ENCODE assay signal across 36 mouse cellular contexts in genomic region chr14:33448276-33448675, GRCm38 (mm10). TPM values are rescaled to one million over a fixed set of nuclear protein-coding genes. Genes with fewer than 3 reads are reported as not detected.
"Had no signal": no experiment of that assay in that cellular context is flagged by ENCODE, and none has a peak within 500 bp of the region (broad histone marks: within the 10 kb centered on the region; RNA-seq: fewer than 3 reads in every experiment).

No protein-coding gene starts in this region.

- H3K27ac ChIP-seq: heart, embryonic 10.5 days; heart, embryonic 13.5 days; heart, embryonic 15.5 days; hindbrain, embryonic 10.5 days; hindbrain, embryonic 12.5 days; hindbrain, embryonic 13.5 days; hindbrain, embryonic 14.5 days; hindbrain, embryonic 15.5 days; intestine, embryonic 15.5 days; kidney, embryonic 15.5 days; kidney, postnatal 0 days had no signal

- H3K4me3 ChIP-seq: hindbrain, embryonic 10.5 days; intestine, embryonic 15.5 days had no signal

- H3K9me3 ChIP-seq: heart, embryonic 10.5 days; heart, embryonic 12.5 days; heart, embryonic 13.5 days; heart, embryonic 15.5 days; hindbrain, embryonic 10.5 days; hindbrain, embryonic 12.5 days; hindbrain, embryonic 13.5 days; hindbrain, embryonic 15.5 days; intestine, embryonic 15.5 days; kidney, embryonic 15.5 days had no signal

- ATAC-seq: hindbrain, embryonic 16.5 days; hindbrain, postnatal 0 days; inflammation-experienced regulatory T-cells, adult 6 months; intestine, embryonic 15.5 days; intestine, embryonic 16.5 days; intestine, postnatal 0 days had no signal

- H3K27me3 ChIP-seq: intestine, embryonic 15.5 days had no signal

- H3K9ac ChIP-seq: heart, embryonic 12.5 days; heart, embryonic 13.5 days; heart, embryonic 15.5 days; hindbrain, embryonic 12.5 days; hindbrain, embryonic 13.5 days; hindbrain, embryonic 14.5 days; hindbrain, embryonic 15.5 days; intestine, embryonic 15.5 days; kidney, embryonic 15.5 days had no signal

- DNase-seq: heart, postnatal 10 days; heart, postnatal 14 days; heart, postnatal 36 days; heart, postnatal 4 days; kidney, adult 11 months; kidney, adult 18-20 months; kidney, adult 2 months; kidney, adult 8-10 months; kidney, adult 9 months; kidney, postnatal 10 days; kidney, postnatal 14 days; kidney, postnatal 25 days; kidney, postnatal 36 days; kidney, postnatal 4 days; layer of hippocampus, adult 9-11 months; layer of hippocampus, postnatal 36 days had no signal

- H3K36me3 ChIP-seq: heart, embryonic 10.5 days; heart, embryonic 12.5 days; heart, embryonic 13.5 days; heart, embryonic 15.5 days; hindbrain, embryonic 10.5 days; hindbrain, embryonic 12.5 days; hindbrain, embryonic 13.5 days; hindbrain, embryonic 15.5 days; intestine, embryonic 15.5 days; kidney, embryonic 15.5 days had no signal

RNA-seq across cellular contexts. Expression of gene Frmpd2, which starts 23.2 kb away (rescaled TPM):
- polyA plus RNA-seq: heart, embryonic 13.5 days; heart, embryonic 14.5 days; hindbrain, embryonic 13.5 days; inflammation-experienced regulatory T-cells, adult 6 months; intestine, embryonic 15.5 days; intestine, embryonic 16.5 days; intestine, postnatal 0 days; kidney, embryonic 14.5 days; kidney, postnatal 0 days; large intestine, adult 2 months had no signal
